Mouse (Mus musculus): Measurements from ENCODE around the gene Rab3gap1.

Rab3gap1 gene

GRCm38 (mm10) chr1:127982268-127982667, 113.7 kb downstream of the Rab3gap1 start:
- no peak for DNase-seq (ENCODE audit: low spot score)

GRCm38 (mm10) chr1:127983274-127983993, 114.9 kb downstream of the Rab3gap1 start:
- DNase-seq (ENCODE audit: low spot score) = no peak

- no peak for DNase-seq (ENCODE audit: low spot score)
Observed at GRCm38 (mm10) chr1:127985391-127985790, 116.8 kb downstream of the Rab3gap1 start.

GRCm38 (mm10) chr1:127988246-127988645, 119.7 kb downstream of the Rab3gap1 start:
- DNase-seq (ENCODE audit: low spot score) = no peak

- DNase-seq (ENCODE audit: low spot score) = no peak
Observed at GRCm38 (mm10) chr1:127989387-127989786, 120.8 kb downstream of the Rab3gap1 start.

- DNase-seq (ENCODE audit: low spot score) = no peak
Observed at GRCm38 (mm10) chr1:127989876-127990731, 121.5 kb downstream of the Rab3gap1 start.

All from layer of hippocampus, adult 9-10 months (tissue).